Mouse (Mus musculus) embryonic facial prominence, embryonic 14.5 days (tissue): ENCODE results near the gene Txnrd2. TPM values are rescaled to one million over a fixed set of nuclear protein-coding genes. Genes with fewer than 3 reads are reported as not detected.

ENCODE experiments used
- ATAC-seq: fragments of 200-750 bp; cut with Nextera tagmentation; 2 replicates; pipeline ENCODE4 v1.8.0; 2017; ENCODE audit warnings: low read depth, moderate number of reproducible peaks, moderate TSS enrichment
- DNase-seq: peaks from one replicate; pipeline ENCODE4 v3.0.0-alpha.2; 2015; ENCODE audit warnings: low spot score
- H3K27ac ChIP-seq: fragments of 300-500 bp; sonication (generic); replicated peaks from 2 replicates; pipeline ENCODE4 v1.5.1; 2014; ENCODE audit warnings: low read depth, mild to moderate bottlenecking, low read length, moderate library complexity
- H3K27me3 ChIP-seq: fragments of 300-500 bp; sonication (generic); replicated peaks from 2 replicates; pipeline ENCODE4 v1.6.1; 2014; ENCODE audit warnings: low read length; ENCODE audit not compliant: control insufficient read depth, insufficient read depth
- H3K36me3 ChIP-seq: fragments of 300-500 bp; sonication (generic); 2 replicates; pipeline ENCODE4 v1.6.1; 2014; ENCODE audit warnings: low read length, mixed read lengths; ENCODE audit not compliant: control insufficient read depth, insufficient read depth
- H3K4me1 ChIP-seq: fragments of 300-500 bp; sonication (generic); 2 replicates; pipeline ENCODE4 v1.6.1; 2014; ENCODE audit warnings: antibody characterized with exemption, low read length; ENCODE audit not compliant: control insufficient read depth, insufficient read depth
- H3K4me2 ChIP-seq: fragments of 300-500 bp; sonication (generic); 2 replicates; pipeline ENCODE4 v1.6.1; 2014; ENCODE audit warnings: low read depth, mild to moderate bottlenecking, low read length, moderate library complexity, mixed read lengths
- H3K4me3 ChIP-seq: fragments of 300-500 bp; sonication (generic); 2 replicates; pipeline ENCODE4 v1.5.1; 2014; ENCODE audit warnings: low read depth, mild to moderate bottlenecking, low read length
- H3K9ac ChIP-seq: fragments of 300-500 bp; sonication (generic); 2 replicates; pipeline ENCODE4 v1.6.1; 2014; ENCODE audit warnings: low read depth, mild to moderate bottlenecking, low read length, moderate library complexity, mixed read lengths
- H3K9me3 ChIP-seq: fragments of 300-500 bp; sonication (generic); 2 replicates; pipeline ENCODE4 v1.6.1; 2016; ENCODE audit warnings: low read length; ENCODE audit not compliant: control insufficient read depth
- WGBS: fragments of 180-500 bp; shearing (Covaris S2); extraction: QIAGEN DNeasy Blood & Tissue Kit; methylation state at CpG from one replicate; pipeline ENCODE4 v1.1.7; 2014; 5-methylcytosine and 5-hydroxymethylcytosine counted together
- polyA plus RNA-seq: library from polyadenylated mRNA; unstranded; fragments of >200 nt; fragmentation: Nextera tagmentation; extraction: Ambion mirVana; gene quantifications from 2 replicates; pipeline ENCODE4 v1.2.1, GENCODE M21; 2014

Gene Txnrd2
- polyA plus RNA-seq, 1 experiment from 2014 or later, result 14.7 TPM

- WGBS, result 84% methylated on average over 5 of the region's 5 CpGs
- H3K36me3 ChIP-seq, result no peaks in the 10 kb centered on the region
- DNase-seq (no peak), ATAC-seq (no peak)
- no peak overlapping the region for H3K4me3 ChIP-seq
- no peaks in the 10 kb centered on the region for H3K27me3 ChIP-seq
- H3K9me3 ChIP-seq, result peaks cover 6% of the 10 kb centered on the region; the same call in 1 of the 2 replicates
- no peak overlapping the region for H3K27ac ChIP-seq
- no peaks in the 10 kb centered on the region for H3K4me1 ChIP-seq
- H3K9ac ChIP-seq, result no peak overlapping the region
- H3K4me2 ChIP-seq, result no peak overlapping the region
Measured at GRCm38 (mm10) chr16:18528656-18529055, 102.5 kb downstream of the Txnrd2 start.

Other genes with a start within 250 kb of the Txnrd2 start
- gene Ccdc188, start 208.5 kb upstream of the Txnrd2 start, polyA plus RNA-seq, result not detected in 2 replicates
- gene Zdhhc8, start 191.2 kb upstream of the Txnrd2 start, polyA plus RNA-seq, result 23.6 and 25.4 TPM in 2 replicates
- 79.1 and 83.5 TPM in 2 replicates for gene Trmt2a, start 177.7 kb upstream of the Txnrd2 start, polyA plus RNA-seq
- gene Ranbp1, start 177.7 kb upstream of the Txnrd2 start, polyA plus RNA-seq, result 515 and 520 TPM in 2 replicates
- gene Gm49776, start 168.1 kb upstream of the Txnrd2 start, polyA plus RNA-seq, result 1.2 and 6.5 TPM in 2 replicates
- gene Dgcr8, start 137.1 kb upstream of the Txnrd2 start, polyA plus RNA-seq, result 28.9 and 34.3 TPM in 2 replicates
- gene Tango2, start 78.3 kb upstream of the Txnrd2 start, polyA plus RNA-seq, result 28.2 and 30.6 TPM in 2 replicates
- 23.0 and 23.5 TPM in 2 replicates for gene Arvcf, start 78.2 kb upstream of the Txnrd2 start, polyA plus RNA-seq
- gene Comt, start 468 bp downstream of the Txnrd2 start, polyA plus RNA-seq, result 85.4 and 86.4 TPM in 2 replicates
- 16.5 and 17.8 TPM in 2 replicates for gene Gnb1l, start 72.3 kb downstream of the Txnrd2 start, polyA plus RNA-seq
- 3.2 and 3.8 TPM in 2 replicates for gene Rtl10, start 72.5 kb downstream of the Txnrd2 start, polyA plus RNA-seq
- 10.5 and 12.4 TPM in 2 replicates for gene Tbx1, start 164.3 kb downstream of the Txnrd2 start, polyA plus RNA-seq
- gene Gp1bb, start 196.0 kb downstream of the Txnrd2 start, polyA plus RNA-seq, result 3.0 and 3.1 TPM in 2 replicates
- gene Gm49601, start 200.0 kb downstream of the Txnrd2 start, polyA plus RNA-seq, result 2.4 and 2.6 TPM in 2 replicates
- gene Sept5, start 203.6 kb downstream of the Txnrd2 start, polyA plus RNA-seq, result 34.1 and 43.5 TPM in 2 replicates